Mouse (Mus musculus): ENCODE data around the gene Olfr73.
"Not testable (repeated sequence)": the region's sequence is repeated elsewhere in the genome, so short reads cannot be mapped to it uniquely, and the experiment has no call there.

Olfr73 gene

DNA sequence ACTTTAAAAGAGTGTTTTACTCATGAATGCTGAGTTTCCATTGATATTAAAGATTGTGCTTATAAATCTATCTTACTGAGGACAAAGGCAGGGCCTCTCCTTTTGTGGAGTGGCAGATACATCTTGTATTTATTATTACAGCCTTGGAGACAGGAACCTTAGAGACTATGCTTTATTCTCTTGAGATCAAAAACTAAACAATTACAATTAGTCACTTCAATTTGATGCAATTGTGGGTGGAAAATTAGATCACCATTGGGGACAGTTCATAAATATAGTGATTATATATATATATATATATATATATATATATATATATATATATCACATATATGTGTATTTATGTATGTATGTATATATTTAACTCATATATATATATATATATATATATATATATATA is at the start of gene Olfr73:
Olfr73 (minus strand) TSS at position 101 of the 400 bp plus-strand sequence.
- DNase-seq (ENCODE audit: low spot score): no peak

- no peak for DNase-seq (ENCODE audit: low spot score)
These were observed 34.2 kb upstream of the Olfr73 start, which contains the start of gene Olfr1163 for GRCm38 (mm10) chr2:88071730-88072129. TSS of gene Olfr1163 (minus strand) at chr2:88071830.

DNA sequence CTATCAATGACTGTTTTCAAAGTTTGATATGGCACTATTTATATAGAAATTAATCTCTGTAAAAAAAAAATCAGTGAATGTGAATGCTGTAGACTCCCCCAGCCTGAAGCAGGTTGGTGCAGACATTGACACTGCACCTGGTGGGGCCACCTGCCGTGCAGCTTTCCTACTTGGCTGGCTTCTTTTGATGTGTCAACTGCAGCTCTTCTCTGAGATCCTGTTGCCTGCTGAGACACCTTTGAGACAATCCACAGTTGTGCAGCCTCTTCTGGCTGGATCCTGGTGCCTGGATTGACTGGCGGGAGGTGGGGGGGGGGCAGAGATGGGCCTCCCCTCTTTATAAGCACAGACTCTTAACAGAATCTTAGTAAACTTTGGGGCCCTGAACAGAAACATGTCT is 26.1 kb upstream of the Olfr73 start:
- no peak for DNase-seq (ENCODE audit: low spot score)

GRCm38 (mm10) chr2:88051029-88051428 is 13.5 kb upstream of the Olfr73 start, which contains the start of gene Olfr1162:
TSS of gene Olfr1162 (minus strand) at chr2:88051129.
- no peak for DNase-seq (ENCODE audit: low spot score)

GRCm38 (mm10) chr2:88022474-88022873 is 15.0 kb downstream of the Olfr73 start, which contains the start of gene Olfr1161:
TSS of gene Olfr1161 (plus strand) at chr2:88022774.
- not testable (repeated sequence) for DNase-seq (ENCODE audit: low spot score)

DNA sequence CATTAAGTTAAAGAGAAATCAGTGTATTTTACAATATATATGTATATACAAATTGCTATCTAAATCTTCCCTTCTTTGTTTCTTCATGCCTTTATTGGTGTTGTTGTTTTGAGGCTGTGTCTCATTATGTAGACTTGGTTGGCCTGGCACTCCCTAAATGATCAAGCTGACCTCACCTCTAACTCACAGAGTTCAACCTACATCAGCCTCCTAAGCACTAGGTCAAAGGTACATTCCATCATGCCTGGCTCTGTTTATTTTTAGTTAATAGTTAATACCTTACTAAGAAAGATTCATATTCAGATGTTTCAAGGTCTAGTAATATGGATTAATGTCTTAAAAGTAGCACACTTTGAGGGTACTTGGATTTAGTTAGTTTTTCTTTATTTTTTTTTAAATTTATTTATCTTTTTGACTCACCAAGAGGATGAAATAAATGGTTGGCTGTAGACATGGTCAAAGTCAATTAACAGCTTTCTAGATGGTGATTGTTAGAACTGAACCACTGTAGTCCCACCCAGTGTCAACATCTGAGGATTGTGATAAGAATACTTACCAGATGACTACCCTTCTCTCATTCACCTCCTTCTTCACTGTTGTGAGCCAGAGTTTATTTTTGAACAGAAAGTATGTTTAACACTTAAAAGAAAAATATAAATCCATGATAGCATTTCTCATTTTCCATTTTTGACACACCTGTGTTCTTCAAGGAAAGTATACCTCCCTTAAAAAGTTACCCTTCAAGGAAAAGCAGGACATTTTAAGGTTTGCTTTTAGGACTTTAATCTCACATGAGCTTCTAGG is 29.8 kb downstream of the Olfr73 start, which contains the start of gene Olfr1160:
Olfr1160 (minus strand) TSS at position 754 of the 804 bp plus-strand sequence.
- DNase-seq (ENCODE audit: low spot score): no peak

DNA sequence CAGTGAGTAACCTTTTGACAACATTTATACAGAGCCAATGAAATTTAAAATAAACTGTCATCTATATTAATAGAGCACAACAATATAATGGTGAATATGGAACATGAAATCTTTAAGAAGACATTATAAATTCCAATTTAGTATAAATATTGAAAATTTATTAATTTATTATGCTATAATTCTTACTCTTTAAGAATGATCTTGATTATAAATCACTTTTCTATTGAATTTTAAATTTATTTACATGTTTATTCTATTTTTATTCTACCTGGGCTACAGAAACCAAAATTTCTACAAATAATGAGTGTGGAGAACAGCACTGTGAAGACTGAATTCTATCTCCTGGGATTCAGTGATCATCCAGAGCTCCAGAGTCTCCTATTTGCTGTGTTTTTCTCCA is 47.7 kb downstream of the Olfr73 start, which contains the start of gene Olfr1158:
Olfr1158 (plus strand) TSS at position 301 of the 400 bp plus-strand sequence.
- no peak for DNase-seq (ENCODE audit: low spot score)

Measured in embryo, embryonic 10.5 days (tissue).